Mouse (Mus musculus): ENCODE measurements around the gene Gsc. TPM values are rescaled to one million over a fixed set of nuclear protein-coding genes. Genes with fewer than 3 reads are reported as not detected.

Gene Gsc
- polyA plus RNA-seq, 1 experiment from 2014 or later, result not detected

DNA sequence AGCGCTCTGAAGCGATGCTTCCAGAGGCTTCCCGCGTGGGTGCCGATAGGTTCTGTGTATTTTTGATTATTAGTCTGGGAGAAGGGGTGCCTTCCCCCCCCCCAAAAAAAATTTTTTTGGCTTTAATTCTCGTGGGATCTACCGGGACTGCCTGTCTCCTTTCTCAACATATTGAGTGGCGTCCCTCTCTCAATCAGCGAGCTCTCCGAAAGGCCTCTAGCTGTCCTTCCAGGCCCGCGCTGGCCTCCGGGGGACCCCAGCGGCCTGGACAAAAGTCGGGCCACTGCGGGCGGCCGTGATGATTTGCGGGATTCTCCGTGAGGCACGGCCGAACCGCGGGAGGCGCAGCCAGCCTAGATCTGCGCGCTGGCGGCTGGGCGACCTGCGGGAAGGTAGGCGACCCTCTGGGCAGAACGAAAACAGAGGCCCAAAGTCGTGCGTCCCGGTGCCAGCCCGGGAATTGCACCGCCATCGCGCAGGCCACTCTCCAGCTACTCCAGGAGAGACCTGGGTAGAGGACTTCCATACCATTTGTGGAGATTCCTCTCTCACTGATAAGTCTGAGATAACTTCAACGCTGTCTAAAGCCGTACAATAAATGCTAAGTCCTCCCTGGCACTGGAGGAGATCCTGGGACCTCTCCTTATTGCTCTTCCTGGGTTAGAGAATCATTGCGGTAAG lies 1.2 kb upstream of the Gsc start:
- ATAC-seq (replicated peaks; ENCODE audit: low FRiP score, low read depth), result no peak
- H3K36me3 ChIP-seq (ENCODE audit: insufficient read depth, low read length), result no peaks in the 10 kb centered on the region
- H3K9ac ChIP-seq (ENCODE audit: low read depth, low read length), result no peak overlapping the region
- H3K27ac ChIP-seq, result no peak overlapping the region
- H3K27me3 ChIP-seq (ENCODE audit: insufficient read depth, low read length), result peaks cover 81% of the 10 kb centered on the region
- no peak overlapping the region for H3K4me3 ChIP-seq (replicated peaks; ENCODE audit: low read depth, low read length)
- WGBS, result 1% methylated on average over 42 of the region's 42 CpGs
- peaks cover 5% of the 10 kb centered on the region; the same call in 1 of the 2 replicates for H3K4me1 ChIP-seq (replicated peaks; ENCODE audit: insufficient read depth, low read length)
- TF ChIP-seq CTCF (IDR thresholded peaks at IDR 0.05; ENCODE audit: low read depth), result no peak
- peak; percentile 14 for DNase-seq (ENCODE audit: low spot score)
- H3K9me3 ChIP-seq (replicated peaks; ENCODE audit: low read length), result no peaks in the 10 kb centered on the region
- H3K4me2 ChIP-seq (ENCODE audit: low read length), result no peak overlapping the region

DNA sequence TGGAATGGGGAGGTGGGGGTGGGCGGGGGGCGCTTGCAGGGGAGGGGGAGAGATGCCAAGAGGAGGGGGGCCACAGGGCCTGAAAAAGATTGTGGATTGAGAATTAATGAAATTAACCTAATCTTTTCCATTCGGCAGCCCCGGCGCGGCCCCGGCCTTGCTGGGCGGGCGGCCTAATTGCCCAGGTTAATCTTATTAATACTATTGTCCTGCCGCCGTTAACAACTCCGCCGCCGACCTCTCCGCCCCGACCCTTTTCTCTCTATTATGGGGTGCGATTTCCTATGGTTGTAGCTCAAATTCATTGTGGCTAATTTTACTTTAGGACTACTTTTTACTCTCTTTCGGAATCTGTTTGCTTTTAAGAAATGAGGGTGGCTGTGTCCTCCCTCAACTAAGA lies 362 bp upstream of the Gsc start:
- DNase-seq (ENCODE audit: low spot score), result no peak
- ATAC-seq (replicated peaks; ENCODE audit: low FRiP score, low read depth), result no peak

DNA sequence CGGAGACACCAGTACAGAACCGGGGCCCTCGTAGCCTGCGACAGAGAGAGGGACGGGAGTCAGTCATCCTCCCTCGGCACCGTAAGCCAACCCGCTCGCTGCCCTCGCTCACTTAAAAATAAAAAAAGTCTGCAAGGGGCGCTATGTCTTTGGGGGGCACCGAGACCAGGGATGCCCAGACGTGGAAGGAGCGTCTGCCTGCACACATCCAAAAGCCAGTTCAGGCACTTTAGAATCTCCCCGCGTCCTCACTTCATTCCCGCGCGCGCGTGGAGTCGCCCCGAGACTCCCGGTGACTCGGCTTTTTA lies 958 bp downstream of the Gsc start:
- no peak overlapping the region for H3K27ac ChIP-seq
- no peaks in the 10 kb centered on the region for H3K9me3 ChIP-seq (replicated peaks; ENCODE audit: low read length)
- H3K36me3 ChIP-seq (ENCODE audit: insufficient read depth, low read length), result no peaks in the 10 kb centered on the region
- H3K4me2 ChIP-seq (ENCODE audit: low read length), result peak overlapping the region; percentile 92
- no peak overlapping the region for H3K9ac ChIP-seq (ENCODE audit: low read depth, low read length)
- DNase-seq (ENCODE audit: low spot score), result no peak
- H3K27me3 ChIP-seq (ENCODE audit: insufficient read depth, low read length), result peaks cover 66% of the 10 kb centered on the region
- TF ChIP-seq CTCF (IDR thresholded peaks at IDR 0.05; ENCODE audit: low read depth), result no peak
- peak overlapping the region; percentile 53; the same call in 1 of the 2 replicates for H3K4me3 ChIP-seq (replicated peaks; ENCODE audit: low read depth, low read length)
- WGBS, result under 1% methylated on average over 25 of the region's 25 CpGs
- peaks cover 5% of the 10 kb centered on the region; the same call in 1 of the 2 replicates for H3K4me1 ChIP-seq (replicated peaks; ENCODE audit: insufficient read depth, low read length)
- ATAC-seq (replicated peaks; ENCODE audit: low FRiP score, low read depth), result no peak

More for the DNA sequence above, 362 bp upstream of the Gsc start:
- no peak overlapping the region for H3K9ac ChIP-seq (ENCODE audit: low read depth, low read length)
- H3K4me3 ChIP-seq (replicated peaks; ENCODE audit: low read depth, low read length), result peak overlapping the region; percentile 53
- peaks cover 5% of the 10 kb centered on the region; the same call in 1 of the 2 replicates for H3K4me1 ChIP-seq (replicated peaks; ENCODE audit: insufficient read depth, low read length)
- H3K27ac ChIP-seq, result no peak overlapping the region
- H3K4me2 ChIP-seq (ENCODE audit: low read length), result peak overlapping the region; percentile 92
- WGBS, result 3% methylated on average over 16 of the region's 18 CpGs
- no peaks in the 10 kb centered on the region for H3K9me3 ChIP-seq (replicated peaks; ENCODE audit: low read length)
- TF ChIP-seq CTCF (IDR thresholded peaks at IDR 0.05; ENCODE audit: low read depth), result no peak
- no peaks in the 10 kb centered on the region for H3K36me3 ChIP-seq (ENCODE audit: insufficient read depth, low read length)
- H3K27me3 ChIP-seq (ENCODE audit: insufficient read depth, low read length), result peaks cover 75% of the 10 kb centered on the region

DNA sequence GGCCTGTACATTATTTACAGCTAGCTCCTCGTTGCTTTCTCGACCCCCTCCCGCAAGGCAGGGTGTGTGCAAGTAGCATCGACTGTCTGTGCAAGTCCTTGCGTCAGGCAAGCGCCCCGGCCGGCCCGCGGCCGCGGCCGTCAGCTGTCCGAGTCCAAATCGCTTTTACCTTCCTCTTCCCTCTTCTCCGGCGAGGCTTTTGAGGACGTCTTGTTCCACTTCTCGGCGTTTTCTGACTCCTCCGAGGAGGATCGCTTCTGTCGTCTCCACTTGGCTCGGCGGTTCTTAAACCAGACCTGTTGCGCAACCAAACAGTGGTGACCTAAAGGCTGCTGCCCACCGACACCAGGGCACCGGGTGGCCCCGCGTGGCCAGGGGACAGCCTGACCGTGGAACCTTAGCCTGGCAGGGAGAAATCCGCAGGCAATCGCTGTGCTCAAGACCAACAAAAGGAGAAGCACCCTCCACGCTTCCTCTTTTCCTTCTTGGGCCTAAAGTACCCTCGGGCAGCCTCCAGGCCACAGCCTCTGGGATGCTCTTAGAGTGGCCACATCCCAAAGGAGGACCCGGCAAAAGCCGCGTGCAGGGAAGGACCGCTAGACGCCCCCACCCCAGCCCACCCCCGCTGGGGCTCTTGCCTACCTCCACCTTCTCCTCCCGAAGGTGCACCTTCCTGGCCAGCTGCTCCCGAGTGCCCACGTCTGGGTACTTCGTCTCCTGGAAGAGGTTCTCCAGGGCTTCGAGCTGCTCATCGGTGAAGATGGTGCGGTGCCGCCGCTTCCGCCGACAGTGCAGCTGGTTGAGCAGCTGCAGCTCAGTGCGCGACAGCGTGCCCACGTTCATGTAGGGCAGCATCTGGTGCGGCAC lies 1.5 kb downstream of the Gsc start:
- Histone ChIP-seq H3K9ac (ENCODE audit: low read depth, low read length) (no peak overlapping the region), H3K4me3 (replicated peaks; ENCODE audit: low read depth, low read length) (0 out of 2 replicates have a peak overlapping the region, but pooled peaks have one; percentile 53), H3K27me3 (ENCODE audit: insufficient read depth, low read length) (peaks cover 61% of the 10 kb centered on the region), H3K4me1 (replicated peaks; ENCODE audit: insufficient read depth, low read length) (peaks cover 5% of the 10 kb centered on the region; the same call in 1 of the 2 replicates), H3K27ac (no peak overlapping the region), H3K4me2 (ENCODE audit: low read length) (peak overlapping the region; percentile 92), H3K36me3 (ENCODE audit: insufficient read depth, low read length) (no peaks in the 10 kb centered on the region), H3K9me3 (replicated peaks; ENCODE audit: low read length) (no peaks in the 10 kb centered on the region)
- TF ChIP-seq CTCF (IDR thresholded peaks at IDR 0.05; ENCODE audit: low read depth), result no peak
- ATAC-seq (replicated peaks; ENCODE audit: low FRiP score, low read depth) (no peak), DNase-seq (ENCODE audit: low spot score) (peak; percentile 42)
- WGBS, result 2% methylated on average over 57 of the region's 57 CpGs

DNA sequence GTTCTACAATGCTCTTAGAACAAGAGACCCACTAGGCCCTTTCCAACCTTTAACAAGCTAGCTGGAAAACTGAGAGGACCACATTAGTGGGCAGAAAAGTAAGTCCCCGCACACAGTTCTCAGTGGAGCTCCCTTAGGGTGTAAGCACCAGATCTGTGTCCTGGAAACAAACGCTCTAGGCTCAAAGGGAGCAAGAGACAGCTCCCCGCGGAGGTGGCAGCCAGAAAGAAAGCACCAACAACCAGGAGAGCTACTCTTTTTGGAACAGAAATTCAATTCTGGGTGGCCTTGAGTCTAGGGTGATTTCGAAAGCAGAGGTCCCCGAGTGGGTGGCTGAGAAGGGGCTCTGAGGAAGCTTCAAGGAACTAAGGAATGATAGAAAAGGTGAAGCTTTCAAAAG lies 2.5 kb downstream of the Gsc start:
- Histone ChIP-seq H3K9me3 (replicated peaks; ENCODE audit: low read length) (no peaks in the 10 kb centered on the region), H3K27me3 (ENCODE audit: insufficient read depth, low read length) (peaks cover 52% of the 10 kb centered on the region), H3K9ac (ENCODE audit: low read depth, low read length) (no peak overlapping the region), H3K4me2 (ENCODE audit: low read length) (no peak overlapping the region), H3K36me3 (ENCODE audit: insufficient read depth, low read length) (no peaks in the 10 kb centered on the region), H3K4me3 (replicated peaks; ENCODE audit: low read depth, low read length) (no peak overlapping the region), H3K27ac (no peak overlapping the region), H3K4me1 (replicated peaks; ENCODE audit: insufficient read depth, low read length) (peaks cover 5% of the 10 kb centered on the region; the same call in 1 of the 2 replicates)
- TF ChIP-seq CTCF (IDR thresholded peaks at IDR 0.05; ENCODE audit: low read depth), result no peak
- WGBS, result 41% methylated on average over 6 of the region's 6 CpGs
- ATAC-seq (replicated peaks; ENCODE audit: low FRiP score, low read depth) (no peak), DNase-seq (ENCODE audit: low spot score) (no peak)

DNA sequence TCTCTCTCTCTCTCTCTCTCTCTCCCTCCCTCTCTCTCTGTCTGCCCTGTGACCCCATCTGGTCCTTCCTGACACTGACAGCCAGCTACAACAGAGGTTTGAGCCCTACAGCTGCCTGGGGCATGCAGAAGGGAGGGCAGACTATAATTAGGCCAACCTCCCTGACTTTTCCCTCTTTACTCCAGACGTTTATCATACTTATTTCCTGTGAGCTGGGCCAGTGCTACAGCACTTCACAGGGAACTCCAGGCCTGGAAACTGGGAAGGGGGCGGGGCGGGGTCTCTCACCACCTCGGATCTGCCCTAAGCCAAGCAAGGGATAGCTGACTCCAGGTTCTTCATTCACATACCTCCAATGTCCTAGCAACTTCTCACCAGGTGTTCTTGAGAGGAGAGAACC lies 4.3 kb downstream of the Gsc start:
- H3K27me3 ChIP-seq (ENCODE audit: insufficient read depth, low read length), result peaks cover 34% of the 10 kb centered on the region

More for the DNA sequence above, 4.3 kb downstream of the Gsc start:
- Histone ChIP-seq H3K27ac (no peak overlapping the region), H3K4me2 (ENCODE audit: low read length) (no peak overlapping the region), H3K4me1 (replicated peaks; ENCODE audit: insufficient read depth, low read length) (peaks cover 5% of the 10 kb centered on the region; the same call in 1 of the 2 replicates), H3K4me3 (replicated peaks; ENCODE audit: low read depth, low read length) (no peak overlapping the region), H3K9me3 (replicated peaks; ENCODE audit: low read length) (no peaks in the 10 kb centered on the region), H3K9ac (ENCODE audit: low read depth, low read length) (no peak overlapping the region), H3K36me3 (ENCODE audit: insufficient read depth, low read length) (no peaks in the 10 kb centered on the region)
- WGBS, result 15% methylated on average over 4 of the region's 4 CpGs
- TF ChIP-seq CTCF (IDR thresholded peaks at IDR 0.05; ENCODE audit: low read depth), result no peak
- DNase-seq (ENCODE audit: low spot score), result no peak
- no peak for ATAC-seq (replicated peaks; ENCODE audit: low FRiP score, low read depth)
